35 mouse cellular contexts compared by ENCODE assay signal in the genomic region with DNA sequence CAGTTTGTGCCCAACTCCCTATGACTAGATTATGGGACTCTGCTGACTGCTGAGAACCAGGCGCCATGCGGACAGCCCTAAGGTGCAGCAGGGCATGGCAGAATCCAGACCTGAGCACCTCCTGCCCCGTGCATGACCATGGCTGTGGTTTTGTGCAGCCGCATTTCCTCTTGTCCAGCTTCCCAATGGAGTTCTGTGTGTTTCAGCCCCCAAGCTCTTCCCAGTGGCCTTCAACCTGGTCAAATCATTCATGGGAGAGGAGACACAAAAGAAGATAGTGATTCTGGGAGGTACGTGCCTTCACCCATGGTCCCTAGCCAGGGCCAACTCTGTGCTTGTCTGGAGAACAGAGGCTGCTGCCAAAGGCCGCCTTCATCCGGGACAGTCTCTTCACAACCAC. TPM values are rescaled to one million over a fixed set of nuclear protein-coding genes. Genes with fewer than 3 reads are reported as not detected.
"Had no signal": no experiment of that assay in that cellular context is flagged by ENCODE, and none has a peak within 500 bp of the region (broad histone marks: within the 10 kb centered on the region; RNA-seq: fewer than 3 reads in every experiment).

No protein-coding gene starts in this region.

- H3K9me3 ChIP-seq: embryonic facial prominence, embryonic 10.5 days; embryonic facial prominence, embryonic 12.5 days; embryonic facial prominence, embryonic 13.5 days; embryonic facial prominence, embryonic 15.5 days; forebrain, embryonic 10.5 days; forebrain, embryonic 12.5 days; forebrain, embryonic 13.5 days; forebrain, embryonic 15.5 days had no signal

- H3K36me3 ChIP-seq: embryonic facial prominence, embryonic 10.5 days; embryonic facial prominence, embryonic 12.5 days; embryonic facial prominence, embryonic 13.5 days; embryonic facial prominence, embryonic 15.5 days; forebrain, embryonic 10.5 days; forebrain, embryonic 12.5 days; forebrain, embryonic 15.5 days had no signal

- H3K4me3 ChIP-seq: embryonic facial prominence, embryonic 10.5 days; embryonic facial prominence, embryonic 12.5 days; embryonic facial prominence, embryonic 13.5 days; embryonic facial prominence, embryonic 15.5 days; erythroblast, embryonic 14.5 days; forebrain, embryonic 10.5 days; forebrain, embryonic 12.5 days; forebrain, embryonic 13.5 days; forebrain, embryonic 15.5 days; gastrocnemius, adult 2 months; heart, adult 2 months had no signal

- H3K4me1 ChIP-seq: embryonic facial prominence, embryonic 10.5 days; embryonic facial prominence, embryonic 12.5 days; embryonic facial prominence, embryonic 13.5 days; embryonic facial prominence, embryonic 15.5 days; forebrain, embryonic 10.5 days; forebrain, embryonic 12.5 days; forebrain, embryonic 13.5 days; forebrain, embryonic 15.5 days had no signal

- H3K27ac ChIP-seq: embryonic facial prominence, embryonic 10.5 days; embryonic facial prominence, embryonic 12.5 days; embryonic facial prominence, embryonic 13.5 days; embryonic facial prominence, embryonic 15.5 days; forebrain, embryonic 10.5 days; forebrain, embryonic 12.5 days; forebrain, embryonic 13.5 days; forebrain, embryonic 15.5 days; gastrocnemius, adult 2 months; heart, adult 2 months had no signal

- H3K27me3 ChIP-seq: embryonic facial prominence, embryonic 12.5 days; embryonic facial prominence, embryonic 13.5 days; embryonic facial prominence, embryonic 15.5 days; forebrain, embryonic 12.5 days; forebrain, embryonic 13.5 days; forebrain, embryonic 15.5 days had no signal

- DNase-seq: cerebellum, adult 2 months; cerebellum, adult 8-10 months; cerebellum, adult 9-10 months; cerebellum, adult 9-11 months; cerebellum, postnatal 10 days; cerebellum, postnatal 14 days; cerebellum, postnatal 25 days; cerebellum, postnatal 36 days; embryo, embryonic 11 days; forebrain, postnatal 0 days; gastrocnemius, adult 2 months; gastrocnemius, postnatal 10 days; gastrocnemius, postnatal 14 days; gastrocnemius, postnatal 25 days; gastrocnemius, postnatal 36 days; heart, adult 18-20 months; heart, adult 2 months had no signal

RNA-seq across cellular contexts. Expression of a gene that starts 11.8 kb away (rescaled TPM):
- total RNA-seq: common myeloid progenitor, adult 5-6 weeks; forebrain, postnatal 0 days; gastrocnemius, adult 18-20 months; gastrocnemius, adult 2 months; gastrocnemius, adult 8-10 months; gastrocnemius, postnatal 14 days; gastrocnemius, postnatal 25 days; gastrocnemius, postnatal 36 days; granulocyte monocyte progenitor cell, adult 5-6 weeks had no signal
- polyA plus RNA-seq: embryonic facial prominence, embryonic 10.5 days; embryonic facial prominence, embryonic 11.5 days; embryonic facial prominence, embryonic 12.5 days; erythroblast, embryonic 14.5 days; forebrain, embryonic 10.5 days; forebrain, embryonic 11.5 days; forebrain, embryonic 12.5 days; forebrain, embryonic 13.5 days; forebrain, embryonic 14.5 days; forebrain, embryonic 15.5 days; forebrain, embryonic 16.5 days; forebrain, postnatal 0 days had no signal

RNA-seq across cellular contexts. Expression of a gene that starts 21.6 kb away (rescaled TPM):
- total RNA-seq: common myeloid progenitor, adult 5-6 weeks; gastrocnemius, adult 18-20 months; gastrocnemius, adult 2 months; gastrocnemius, adult 8-10 months; gastrocnemius, postnatal 10 days; gastrocnemius, postnatal 14 days; gastrocnemius, postnatal 25 days; gastrocnemius, postnatal 36 days; gastrocnemius, postnatal 4 days; granulocyte monocyte progenitor cell, adult 5-6 weeks; heart, adult 2 months had no signal
- polyA plus RNA-seq: cerebellum, adult 2 months; embryonic facial prominence, embryonic 10.5 days; embryonic facial prominence, embryonic 11.5 days; embryonic facial prominence, embryonic 12.5 days; embryonic facial prominence, embryonic 13.5 days; erythroblast, embryonic 14.5 days; forebrain, embryonic 10.5 days had no signal

RNA-seq across cellular contexts. Expression of a gene that starts 59.6 kb away (rescaled TPM):
- polyA plus RNA-seq: erythroblast, embryonic 14.5 days had no signal
